Mouse (Mus musculus): ENCODE data around the gene 4930402K13Rik. TPM values are rescaled to one million over a fixed set of nuclear protein-coding genes. Genes with fewer than 3 reads are reported as not detected.

Gene 4930402K13Rik
- polyA plus RNA-seq, 1 experiment from 2014 or later: not detected

GRCm38 (mm10) chrX:9139290-9139948 is 35.1 kb downstream of the 4930402K13Rik start:
- no peaks in the 10 kb centered on the region for H3K4me1 ChIP-seq (ENCODE audit: control insufficient read depth, insufficient read depth, low read length)
- no peak overlapping the region for H3K4me2 ChIP-seq (ENCODE audit: low read depth)
- ATAC-seq (ENCODE audit: insufficient read depth, low FRiP score, low TSS enrichment) (no peak), DNase-seq (ENCODE audit: low spot score) (no peak)
- no peaks in the 10 kb centered on the region for H3K36me3 ChIP-seq (ENCODE audit: control insufficient read depth, insufficient read depth, low read length)
- no peak overlapping the region for H3K4me3 ChIP-seq (ENCODE audit: low read depth, low read length)
- H3K9me3 ChIP-seq (ENCODE audit: control insufficient read depth, low read length): no peaks in the 10 kb centered on the region
- H3K27me3 ChIP-seq (ENCODE audit: control insufficient read depth, insufficient read depth, low read length): no peaks in the 10 kb centered on the region
- H3K27ac ChIP-seq (ENCODE audit: low read depth, low read length): no peak overlapping the region
- H3K9ac ChIP-seq (ENCODE audit: low read length): no peak overlapping the region
- WGBS: 88% methylated on average over 4 of the region's 4 CpGs

DNA sequence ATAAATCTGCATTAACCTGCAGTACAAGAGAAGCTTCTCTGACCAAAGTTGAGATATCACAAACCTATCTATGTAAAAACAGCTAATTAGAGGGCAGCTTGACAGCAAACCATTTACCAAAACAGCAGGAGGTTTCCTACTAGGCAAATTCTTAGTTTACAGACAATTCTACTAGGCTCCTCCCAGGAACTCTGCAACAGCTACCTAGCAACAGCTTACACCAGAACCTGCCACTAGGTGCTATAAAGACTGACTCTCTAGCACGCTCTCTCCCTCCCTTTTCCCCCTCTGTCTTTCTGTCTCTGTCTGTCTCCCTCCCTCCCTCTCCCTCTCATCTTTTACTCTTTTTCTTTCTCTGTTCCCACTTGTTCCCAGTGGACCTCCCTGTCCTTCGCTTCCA is 38.3 kb downstream of the 4930402K13Rik start:
- H3K27me3 ChIP-seq (ENCODE audit: control insufficient read depth, insufficient read depth, low read length): no peaks in the 10 kb centered on the region
- no peak overlapping the region for H3K9ac ChIP-seq (ENCODE audit: low read length)
- H3K4me1 ChIP-seq (ENCODE audit: control insufficient read depth, insufficient read depth, low read length): no peaks in the 10 kb centered on the region
- no peaks in the 10 kb centered on the region for H3K36me3 ChIP-seq (ENCODE audit: control insufficient read depth, insufficient read depth, low read length)
- ATAC-seq (ENCODE audit: insufficient read depth, low FRiP score, low TSS enrichment): no peak
- 38% methylated on average over 2 of the region's 2 CpGs for whole genome bisulfite sequencing
- H3K9me3 ChIP-seq (ENCODE audit: control insufficient read depth, low read length): no peaks in the 10 kb centered on the region
- H3K27ac ChIP-seq (ENCODE audit: low read depth, low read length): no peak overlapping the region
- DNase-seq (ENCODE audit: low spot score): no peak
- no peak overlapping the region for H3K4me2 ChIP-seq (ENCODE audit: low read depth)
- no peak overlapping the region for H3K4me3 ChIP-seq (ENCODE audit: low read depth, low read length)

Other genes with a start within 250 kb of the 4930402K13Rik start
- not detected in 2 replicates for gene Gm5751, start 230.3 kb upstream of the 4930402K13Rik start, polyA plus RNA-seq (2014; fragmentation: Nextera tagmentation; extraction: Ambion mirVana)
- 6.9 and 7.4 TPM in 2 replicates for gene B630019K06Rik, start 212.2 kb upstream of the 4930402K13Rik start, polyA plus RNA-seq (2014; fragmentation: Nextera tagmentation; extraction: Ambion mirVana)
- gene Fthl17b, start 141.6 kb upstream of the 4930402K13Rik start, polyA plus RNA-seq (2014; fragmentation: Nextera tagmentation; extraction: Ambion mirVana): not detected in 2 replicates
- gene Fthl17c, start 128.0 kb upstream of the 4930402K13Rik start, polyA plus RNA-seq (2014; fragmentation: Nextera tagmentation; extraction: Ambion mirVana): not detected in 2 replicates
- gene Fthl17d, start 117.8 kb upstream of the 4930402K13Rik start, polyA plus RNA-seq (2014; fragmentation: Nextera tagmentation; extraction: Ambion mirVana): not detected in 2 replicates
- gene Fthl17e, start 71.1 kb upstream of the 4930402K13Rik start, polyA plus RNA-seq (2014; fragmentation: Nextera tagmentation; extraction: Ambion mirVana): not detected in 2 replicates
- not detected in 2 replicates for gene Fthl17f, start 41.5 kb upstream of the 4930402K13Rik start, polyA plus RNA-seq (2014; fragmentation: Nextera tagmentation; extraction: Ambion mirVana)
- 0.32 and 0.41 TPM in 2 replicates for gene Lancl3, start 95.3 kb downstream of the 4930402K13Rik start, polyA plus RNA-seq (2014; fragmentation: Nextera tagmentation; extraction: Ambion mirVana)
- gene Gm14862, start 152.3 kb downstream of the 4930402K13Rik start, polyA plus RNA-seq (2014; fragmentation: Nextera tagmentation; extraction: Ambion mirVana): not detected in 2 replicates
- 2.5 and 3.4 TPM in 2 replicates for gene Xk, start 168.2 kb downstream of the 4930402K13Rik start, polyA plus RNA-seq (2014; fragmentation: Nextera tagmentation; extraction: Ambion mirVana)
- gene H2al1m, start 179.2 kb downstream of the 4930402K13Rik start, polyA plus RNA-seq (2014; fragmentation: Nextera tagmentation; extraction: Ambion mirVana): not detected in 2 replicates
- not detected in 2 replicates for gene H2al1k, start 246.1 kb downstream of the 4930402K13Rik start, polyA plus RNA-seq (2014; fragmentation: Nextera tagmentation; extraction: Ambion mirVana)

Measured in neural tube, embryonic 11.5 days (tissue).